Mouse (Mus musculus) frontal cortex, adult (tissue): ENCODE measurements at regions not wholly inside any gene's neighbourhood (a gene's known extent, or its start where the extent isn't known, plus 50 kb on each side); places are given as distances from the start of the nearest gene placed in this dataset.

Experiments
- ATAC-seq: cut with Nextera tagmentation; 2 replicates; pipeline ENCODE4 v1.9.2; 2017; ENCODE audit warnings: mild to moderate bottlenecking, moderate library complexity, mixed read lengths; ENCODE audit not compliant: low TSS enrichment

GRCm38 (mm10) chr15:33759496-33759895 lies 598.2 kb downstream of the 9430069I07Rik start:
- ATAC-seq = no peak

GRCm38 (mm10) chr15:33758771-33759170 lies 598.9 kb downstream of the 9430069I07Rik start:
- ATAC-seq = no peak
